Mouse (Mus musculus): Measurements from ENCODE around the gene Gm12394. TPM values are rescaled to one million over a fixed set of nuclear protein-coding genes. Genes with fewer than 3 reads are reported as not detected.
"Not testable (repeated sequence)": the region's sequence is repeated elsewhere in the genome, so short reads cannot be mapped to it uniquely, and the experiment has no call there.

Gm12394 gene
- polyA plus RNA-seq, 1 experiment from 2014 or later, result 0.05 TPM

DNA sequence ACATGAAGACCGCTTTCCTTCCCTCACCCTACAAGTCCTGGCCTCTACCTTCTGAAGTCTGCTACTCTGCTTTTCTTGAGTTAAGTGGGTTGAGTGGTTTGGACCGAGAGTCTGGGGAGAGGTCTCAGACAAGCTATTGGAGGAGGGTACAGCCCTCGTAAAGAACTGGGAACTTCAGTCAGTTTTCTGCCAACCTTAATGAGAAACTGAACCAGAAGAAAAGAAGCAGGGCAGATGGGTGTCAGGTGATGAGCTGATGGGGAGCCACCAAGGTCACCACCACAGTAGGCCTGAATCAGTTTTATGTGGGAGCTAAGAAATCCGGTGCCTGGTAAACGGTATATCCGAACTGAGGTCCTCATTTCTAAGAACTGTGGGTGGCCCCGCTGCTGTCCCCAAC lies 15.6 kb upstream of the Gm12394 start:
- Histone ChIP-seq H3K4me3 (ENCODE audit: low read depth, low read length) (no peak overlapping the region), H3K9me3 (ENCODE audit: low read length) (no peaks in the 10 kb centered on the region), H3K36me3 (replicated peaks; ENCODE audit: insufficient read depth, low read length) (no peaks in the 10 kb centered on the region), H3K4me2 (ENCODE audit: low read depth, low read length) (no peak overlapping the region), H3K9ac (replicated peaks) (no peak overlapping the region), H3K27me3 (ENCODE audit: insufficient read depth, low read length) (no peaks in the 10 kb centered on the region), H3K4me1 (ENCODE audit: insufficient read depth) (peaks cover 18% of the 10 kb centered on the region), H3K27ac (ENCODE audit: low read depth) (no peak overlapping the region)
- 91% methylated on average over 7 of the region's 7 CpGs for WGBS (ENCODE audit: insufficient replicate concordance)
- no peak for ATAC-seq
- TF ChIP-seq EP300 (IDR thresholded peaks at IDR 0.05; ENCODE audit: low read depth) (no peak), CTCF (IDR thresholded peaks at IDR 0.05; ENCODE audit: low read depth) (no peak)
- no peak for DNase-seq

DNA sequence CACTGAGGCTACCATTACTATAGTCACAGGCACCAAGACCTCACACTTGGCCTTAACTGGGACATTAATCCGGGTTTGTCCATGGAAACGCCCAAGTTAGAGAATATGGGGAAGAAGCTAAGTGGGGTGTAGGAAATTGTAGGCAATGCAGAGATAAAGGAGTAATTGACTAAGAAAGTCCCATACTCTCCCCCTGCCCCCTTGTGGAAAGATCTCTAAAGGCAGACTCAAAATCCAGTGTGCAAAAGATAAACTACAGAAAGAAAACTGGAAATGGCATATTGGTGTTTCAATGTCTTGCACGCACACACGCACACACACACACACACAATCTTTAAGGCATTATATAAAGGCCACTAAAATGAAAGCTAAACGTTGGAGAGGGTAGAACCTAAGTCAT lies 14.2 kb upstream of the Gm12394 start:
- Histone ChIP-seq H3K36me3 (replicated peaks; ENCODE audit: insufficient read depth, low read length) (no peaks in the 10 kb centered on the region), H3K9ac (replicated peaks) (no peak overlapping the region), H3K4me1 (ENCODE audit: insufficient read depth) (peaks cover 27% of the 10 kb centered on the region), H3K9me3 (ENCODE audit: low read length) (no peaks in the 10 kb centered on the region), H3K4me2 (ENCODE audit: low read depth, low read length) (no peak overlapping the region), H3K27me3 (ENCODE audit: insufficient read depth, low read length) (no peaks in the 10 kb centered on the region), H3K4me3 (ENCODE audit: low read depth, low read length) (no peak overlapping the region), H3K27ac (ENCODE audit: low read depth) (no peak overlapping the region)
- DNase-seq, result no peak
- no peak for ATAC-seq
- WGBS (ENCODE audit: insufficient replicate concordance), result 75% methylated on average over 5 of the region's 5 CpGs
- TF ChIP-seq CTCF (IDR thresholded peaks at IDR 0.05; ENCODE audit: low read depth), result peak; percentile 57
- no peak for TF ChIP-seq EP300 (IDR thresholded peaks at IDR 0.05; ENCODE audit: low read depth)

DNA sequence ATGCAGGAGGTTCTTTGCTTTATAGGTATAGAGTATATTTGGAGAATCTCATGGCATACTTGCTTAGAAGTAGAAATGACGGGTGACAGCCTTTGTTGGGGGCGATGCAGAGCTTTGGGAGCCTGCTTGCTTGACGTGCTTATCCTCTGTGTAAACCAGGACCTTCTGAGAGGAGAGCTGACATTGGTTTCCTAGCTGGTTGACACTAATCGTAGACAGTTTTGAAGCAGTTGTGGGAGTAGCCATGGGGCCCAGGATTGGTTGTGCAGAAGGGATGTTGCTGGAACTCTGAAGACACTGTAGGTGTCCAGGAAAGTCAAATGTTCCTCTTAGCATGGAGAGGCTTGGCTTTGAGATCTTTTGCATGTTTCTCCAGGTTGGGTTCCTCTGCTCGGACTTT lies 11.6 kb upstream of the Gm12394 start:
- Histone ChIP-seq H3K9ac (replicated peaks) (no peak overlapping the region), H3K27me3 (ENCODE audit: insufficient read depth, low read length) (no peaks in the 10 kb centered on the region), H3K4me2 (ENCODE audit: low read depth, low read length) (peak overlapping the region; percentile 7; the same call in 1 of the 2 replicates), H3K27ac (ENCODE audit: low read depth) (peak overlapping the region; percentile 66), H3K4me3 (ENCODE audit: low read depth, low read length) (no peak overlapping the region), H3K9me3 (ENCODE audit: low read length) (no peaks in the 10 kb centered on the region), H3K4me1 (ENCODE audit: insufficient read depth) (peaks cover 27% of the 10 kb centered on the region), H3K36me3 (replicated peaks; ENCODE audit: insufficient read depth, low read length) (no peaks in the 10 kb centered on the region)
- ATAC-seq, result no peak
- WGBS (ENCODE audit: insufficient replicate concordance), result 78% methylated on average over 5 of the region's 5 CpGs
- DNase-seq, result no peak
- TF ChIP-seq CTCF (IDR thresholded peaks at IDR 0.05; ENCODE audit: low read depth), result no peak
- TF ChIP-seq EP300 (IDR thresholded peaks at IDR 0.05; ENCODE audit: low read depth), result no peak

DNA sequence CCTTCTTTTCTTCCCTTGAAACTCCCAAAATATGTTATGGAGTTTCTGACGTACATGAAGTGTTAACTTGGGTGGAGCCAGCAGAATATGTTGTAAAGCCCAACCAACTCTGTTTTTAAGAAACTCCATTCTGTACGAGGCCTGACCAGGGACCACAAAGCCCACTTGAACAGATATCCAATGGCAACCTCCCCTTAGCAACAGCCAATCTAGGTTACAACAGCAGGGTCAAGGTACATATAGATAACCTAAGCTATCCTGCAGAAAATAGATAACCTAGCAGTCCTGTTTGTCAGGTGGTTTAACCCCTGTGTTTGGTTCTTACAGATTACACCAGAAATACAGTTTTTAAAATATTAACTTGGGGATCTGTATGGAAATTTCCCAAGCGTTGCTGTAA lies 10.8 kb upstream of the Gm12394 start:
- H3K27ac ChIP-seq (ENCODE audit: low read depth), result peak overlapping the region; percentile 66
- no peak overlapping the region for H3K9ac ChIP-seq (replicated peaks)
- peak; percentile 99 for TF ChIP-seq EP300 (IDR thresholded peaks at IDR 0.05; ENCODE audit: low read depth)
- TF ChIP-seq CTCF (IDR thresholded peaks at IDR 0.05; ENCODE audit: low read depth), result no peak

DNA sequence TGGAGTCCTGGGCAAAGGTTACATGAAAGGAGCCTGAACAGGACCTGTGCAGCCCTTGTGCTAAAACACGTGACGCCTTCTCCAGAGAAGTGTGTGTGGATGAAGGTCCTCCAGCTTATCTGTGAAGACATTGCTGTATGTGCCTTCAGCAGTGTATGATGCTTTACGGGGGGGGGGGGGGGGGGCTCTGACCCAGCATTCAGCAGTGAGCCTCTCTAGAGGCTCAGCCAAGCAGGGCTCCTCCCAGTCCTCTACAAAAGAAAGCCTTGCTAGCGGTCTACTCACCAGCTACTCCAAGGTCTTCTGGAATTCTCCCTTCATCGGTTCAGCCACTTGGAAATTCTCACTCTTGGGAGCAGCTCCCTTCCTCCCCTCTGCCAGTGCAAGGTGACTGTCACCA lies 6.9 kb upstream of the Gm12394 start:
- H3K27me3 ChIP-seq (ENCODE audit: insufficient read depth, low read length); DNase-seq; H3K9me3 ChIP-seq (ENCODE audit: low read length); H3K4me3 ChIP-seq (ENCODE audit: low read depth, low read length); H3K36me3 ChIP-seq (replicated peaks; ENCODE audit: insufficient read depth, low read length): not testable (repeated sequence)
- Histone ChIP-seq H3K4me1 (ENCODE audit: insufficient read depth) (peaks cover 21% of the 10 kb centered on the region), H3K27ac (ENCODE audit: low read depth) (peak overlapping the region; percentile 67; the same call in 1 of the 2 replicates), H3K4me2 (ENCODE audit: low read depth, low read length) (peak overlapping the region; percentile 22; the same call in 1 of the 2 replicates), H3K9ac (replicated peaks) (0 out of 2 replicates have a peak overlapping the region, but pooled peaks have one; percentile 34)
- ATAC-seq, result peak; percentile 54; the same call in 1 of the 2 replicates
- 58% methylated on average over 5 of the region's 5 CpGs for WGBS (ENCODE audit: insufficient replicate concordance)

More for the DNA sequence above, 10.8 kb upstream of the Gm12394 start:
- no peaks in the 10 kb centered on the region for H3K36me3 ChIP-seq (replicated peaks; ENCODE audit: insufficient read depth, low read length)
- no peak overlapping the region for H3K4me3 ChIP-seq (ENCODE audit: low read depth, low read length)
- 0 out of 2 replicates have a peak overlapping the region, but pooled peaks have one; percentile 7 for H3K4me2 ChIP-seq (ENCODE audit: low read depth, low read length)
- peak; percentile 95 for ATAC-seq
- no peaks in the 10 kb centered on the region for H3K27me3 ChIP-seq (ENCODE audit: insufficient read depth, low read length)
- WGBS (ENCODE audit: insufficient replicate concordance), result 29% methylated on average over 3 of the region's 3 CpGs
- H3K4me1 ChIP-seq (ENCODE audit: insufficient read depth), result peaks cover 27% of the 10 kb centered on the region
- H3K9me3 ChIP-seq (ENCODE audit: low read length), result no peaks in the 10 kb centered on the region
- DNase-seq, result no peak

DNA sequence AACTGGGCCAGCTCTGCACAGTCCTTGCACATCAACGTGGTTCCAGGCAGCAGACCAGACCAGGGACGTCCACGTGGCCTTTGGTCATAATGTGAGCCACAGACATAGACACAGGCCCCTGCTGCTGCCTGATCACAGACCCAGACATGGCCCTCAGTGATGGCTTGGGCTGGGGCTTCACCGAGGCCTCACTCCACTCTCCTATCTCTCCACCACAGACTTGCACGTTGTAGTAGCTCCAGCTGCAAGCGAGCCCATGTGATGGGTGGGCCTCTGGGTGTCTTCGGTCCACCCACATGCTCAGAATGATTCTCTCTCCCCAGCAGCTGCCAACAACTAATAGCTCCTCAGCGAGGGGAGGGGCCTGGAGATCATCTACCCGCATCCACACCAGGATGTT lies 3.9 kb upstream of the Gm12394 start:
- 49% methylated on average over 9 of the region's 9 CpGs for WGBS (ENCODE audit: insufficient replicate concordance)
- H3K27me3 ChIP-seq (ENCODE audit: insufficient read depth, low read length); H3K4me1 ChIP-seq (ENCODE audit: insufficient read depth); H3K9ac ChIP-seq (replicated peaks); H3K9me3 ChIP-seq (ENCODE audit: low read length); H3K36me3 ChIP-seq (replicated peaks; ENCODE audit: insufficient read depth, low read length); H3K4me3 ChIP-seq (ENCODE audit: low read depth, low read length): not testable (repeated sequence)
- ATAC-seq (peak; percentile 100), DNase-seq (peak; percentile 73)
- TF ChIP-seq EP300 (IDR thresholded peaks at IDR 0.05; ENCODE audit: low read depth), result peak; percentile 93
- peak overlapping the region; percentile 82 for H3K27ac ChIP-seq (ENCODE audit: low read depth)
- H3K4me2 ChIP-seq (ENCODE audit: low read depth, low read length), result peak overlapping the region; percentile 26; the same call in 1 of the 2 replicates

DNA sequence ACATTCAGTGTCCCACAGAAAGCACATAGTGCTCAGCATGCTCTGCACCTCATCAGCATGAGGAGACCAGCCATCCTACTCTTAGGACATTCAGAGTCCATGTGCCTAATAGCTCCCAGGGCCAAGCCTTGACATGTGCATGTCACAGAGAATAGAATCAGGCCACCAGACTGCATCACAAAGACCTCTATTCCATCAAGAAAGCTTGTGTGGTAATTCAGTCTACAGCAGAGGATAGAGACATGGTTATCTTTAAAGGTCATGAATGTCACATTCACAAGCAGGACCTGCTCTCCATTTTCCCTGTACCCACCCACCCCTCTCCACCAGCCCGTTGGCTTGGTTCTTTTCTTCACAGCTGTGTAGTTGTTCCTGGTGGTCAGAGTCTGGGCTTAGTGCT lies 2.8 kb downstream of the Gm12394 start, which contains the start of gene Fam205a1:
Gene Fam205a1 (minus strand): TSS at position 101 of the 400 bp plus-strand sequence.
- not testable (repeated sequence) for ATAC-seq; H3K4me1 ChIP-seq (ENCODE audit: insufficient read depth); H3K4me2 ChIP-seq (ENCODE audit: low read depth, low read length); DNase-seq; H3K27me3 ChIP-seq (ENCODE audit: insufficient read depth, low read length); H3K4me3 ChIP-seq (ENCODE audit: low read depth, low read length); H3K27ac ChIP-seq (ENCODE audit: low read depth); H3K9me3 ChIP-seq (ENCODE audit: low read length); H3K36me3 ChIP-seq (replicated peaks; ENCODE audit: insufficient read depth, low read length); H3K9ac ChIP-seq (replicated peaks)
- 78% methylated on average over 1 of the region's 1 CpGs for whole genome bisulfite sequencing (ENCODE audit: insufficient replicate concordance)

DNA sequence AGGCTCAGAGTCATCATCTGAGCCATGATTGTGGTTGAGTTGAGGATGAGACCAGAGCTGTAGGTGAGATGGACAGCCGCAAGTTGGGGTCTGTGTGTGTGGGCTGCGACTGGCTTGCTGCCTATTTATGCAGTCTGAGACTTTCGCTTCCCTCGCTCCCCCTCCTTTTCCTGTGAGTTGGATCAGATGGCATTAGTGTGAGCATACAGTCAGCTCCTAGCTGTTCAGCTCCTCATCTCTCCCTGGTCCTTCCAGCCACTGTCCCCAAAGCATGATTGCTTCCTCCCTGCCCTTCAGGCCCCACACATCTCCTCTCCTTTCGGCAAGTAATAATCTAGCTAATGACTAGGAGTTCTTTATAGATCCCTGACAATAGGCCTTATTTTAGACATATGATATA lies 82.7 kb downstream of the Gm12394 start, which contains the start of gene Ccl21a:
Gene Ccl21a (minus strand): TSS at position 101 of the 400 bp plus-strand sequence.
- not testable (repeated sequence) for H3K4me3 ChIP-seq (ENCODE audit: low read depth, low read length); ATAC-seq
- WGBS (ENCODE audit: insufficient replicate concordance), result no CpG with 5 or more reads among the region's 5 CpGs

DNA sequence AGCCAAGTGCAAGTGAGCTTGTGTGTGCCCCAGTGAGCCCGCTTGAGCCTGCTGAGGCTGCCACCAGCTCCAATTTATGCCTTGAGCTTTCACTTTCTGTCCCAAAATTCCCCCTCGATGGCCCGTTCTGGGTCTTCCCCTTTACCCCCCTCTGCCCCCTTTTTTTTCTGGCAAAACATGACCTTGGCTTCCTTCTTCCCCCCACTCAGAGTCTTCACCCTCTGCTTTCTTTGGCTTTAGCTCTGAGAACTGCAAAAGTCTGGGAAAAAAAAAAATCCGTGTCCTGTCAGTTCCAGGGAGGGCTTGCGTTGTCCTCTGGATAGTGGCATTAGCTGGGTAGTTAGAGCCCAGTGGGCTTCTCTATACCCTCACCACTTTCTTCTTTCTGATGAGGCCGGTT lies 100.1 kb downstream of the Gm12394 start, which contains the start of gene Ccl19:
Gene Ccl19 (minus strand): TSS at position 101 of the 400 bp plus-strand sequence.
- not testable (repeated sequence) for H3K27ac ChIP-seq (ENCODE audit: low read depth); ATAC-seq; H3K27me3 ChIP-seq (ENCODE audit: insufficient read depth, low read length); H3K4me3 ChIP-seq (ENCODE audit: low read depth, low read length); H3K36me3 ChIP-seq (replicated peaks; ENCODE audit: insufficient read depth, low read length); H3K9ac ChIP-seq (replicated peaks); H3K4me1 ChIP-seq (ENCODE audit: insufficient read depth); DNase-seq; H3K4me2 ChIP-seq (ENCODE audit: low read depth, low read length); H3K9me3 ChIP-seq (ENCODE audit: low read length)
- WGBS (ENCODE audit: insufficient replicate concordance), result no CpG with 5 or more reads among the region's 6 CpGs

More for the DNA sequence above, 82.7 kb downstream of the Gm12394 start, which contains the start of gene Ccl21a:
- not testable (repeated sequence) for H3K4me1 ChIP-seq (ENCODE audit: insufficient read depth); H3K27me3 ChIP-seq (ENCODE audit: insufficient read depth, low read length); H3K4me2 ChIP-seq (ENCODE audit: low read depth, low read length); H3K27ac ChIP-seq (ENCODE audit: low read depth); H3K9me3 ChIP-seq (ENCODE audit: low read length); DNase-seq; H3K36me3 ChIP-seq (replicated peaks; ENCODE audit: insufficient read depth, low read length); H3K9ac ChIP-seq (replicated peaks)
